7 mouse cellular contexts compared by ENCODE assay signal in genomic region chr17:35836991-35837422, GRCm38 (mm10). TPM values are rescaled to one million over a fixed set of nuclear protein-coding genes. Genes with fewer than 3 reads are reported as not detected.
A peak's percentile ranks its signal among the peaks of the same experiment; 100 is the strongest.
DNase-seq lines count a peak whose midpoint lies in the region; ATAC-seq lines count a peak whose summit lies in the region.

No protein-coding gene starts in this region.

- peak; percentile 78 for DNase-seq in adrenal gland, adult 8-10 months
- peak; percentile 93 for DNase-seq in embryo, embryonic 10 days (ENCODE audit: low spot score)
- DNase-seq in gastrocnemius, postnatal 25 days, result peak; percentile 88
- peak; percentile 97 for DNase-seq in limb, embryonic 11.5 days (ENCODE audit: low spot score)
- peak; percentile 84 to 89 for DNase-seq in spleen, postnatal 10 days (ENCODE audit: low spot score in 2 of 2)

- no peaks in the 10 kb centered on the region for H3K27me3 ChIP-seq in intestine, embryonic 16.5 days (replicated peaks; ENCODE audit: control insufficient read depth, insufficient read depth, low read length)
- H3K27me3 ChIP-seq in limb, embryonic 11.5 days (ENCODE audit: control insufficient read depth, insufficient read depth, low read length), result no peaks in the 10 kb centered on the region
- no peaks in the 10 kb centered on the region for H3K27me3 ChIP-seq in midbrain, embryonic 12.5 days

- H3K36me3 ChIP-seq in intestine, embryonic 16.5 days (ENCODE audit: control insufficient read depth, insufficient read depth, low read length), result peaks cover 37% of the 10 kb centered on the region
- peaks cover 26% of the 10 kb centered on the region for H3K36me3 ChIP-seq in limb, embryonic 11.5 days (ENCODE audit: control insufficient read depth, insufficient read depth, low read length)
- peaks cover 45% of the 10 kb centered on the region for H3K36me3 ChIP-seq in midbrain, embryonic 12.5 days

- no peaks in the 10 kb centered on the region for H3K9me3 ChIP-seq in intestine, embryonic 16.5 days (ENCODE audit: control insufficient read depth, low read length)
- H3K9me3 ChIP-seq in limb, embryonic 11.5 days (ENCODE audit: control insufficient read depth, low read length), result no peaks in the 10 kb centered on the region
- H3K9me3 ChIP-seq in midbrain, embryonic 12.5 days, result no peaks in the 10 kb centered on the region

- H3K4me2 ChIP-seq in intestine, embryonic 16.5 days (ENCODE audit: low read depth, low read length), result peak overlapping the region; percentile 87
- peak overlapping the region; percentile 73 for H3K4me2 ChIP-seq in limb, embryonic 11.5 days (ENCODE audit: low read depth, severe bottlenecking)
- peak overlapping the region; percentile 89 for H3K4me2 ChIP-seq in midbrain, embryonic 12.5 days (replicated peaks)

- peak overlapping the region; percentile 81 for H3K9ac ChIP-seq in intestine, embryonic 16.5 days (ENCODE audit: low read depth, low read length)
- H3K9ac ChIP-seq in limb, embryonic 11.5 days (ENCODE audit: low read length), result peak overlapping the region; percentile 99
- peak overlapping the region; percentile 99 for H3K9ac ChIP-seq in midbrain, embryonic 12.5 days (replicated peaks)

- 1% methylated on average over 25 of the region's 25 CpGs for WGBS in intestine, embryonic 16.5 days
- 0% methylated on average over 18 of the region's 25 CpGs for WGBS in limb, embryonic 11.5 days
- 0% methylated on average over 25 of the region's 25 CpGs for WGBS in midbrain, embryonic 12.5 days

- peak overlapping the region; percentile 94 for H3K27ac ChIP-seq in intestine, embryonic 16.5 days (ENCODE audit: low read length)
- peak overlapping the region; percentile 96 for H3K27ac ChIP-seq in limb, embryonic 11.5 days (replicated peaks; ENCODE audit: low read depth, low read length)
- peak overlapping the region; percentile 99 for H3K27ac ChIP-seq in midbrain, embryonic 12.5 days (replicated peaks)

- peak overlapping the region; percentile 68 for H3K4me3 ChIP-seq in intestine, embryonic 16.5 days (ENCODE audit: low read length)
- peak overlapping the region; percentile 60 for H3K4me3 ChIP-seq in limb, embryonic 11.5 days (ENCODE audit: low read depth, low read length)
- H3K4me3 ChIP-seq in midbrain, embryonic 12.5 days, result peak overlapping the region; percentile 89

- ATAC-seq in intestine, embryonic 16.5 days, result peak; percentile 27
- peak; percentile 23; the same call in 1 of the 2 replicates for ATAC-seq in limb, embryonic 11.5 days (ENCODE audit: insufficient number of reproducible peaks, low FRiP score, low TSS enrichment, low read depth)
- ATAC-seq in midbrain, embryonic 12.5 days (ENCODE audit: low FRiP score, low read depth), result peak; percentile 17; the same call in 1 of the 2 replicates

- peaks cover 32% of the 10 kb centered on the region for H3K4me1 ChIP-seq in intestine, embryonic 16.5 days (ENCODE audit: control insufficient read depth, insufficient read depth, low read length)
- peaks cover 16% of the 10 kb centered on the region for H3K4me1 ChIP-seq in limb, embryonic 11.5 days (ENCODE audit: control insufficient read depth, insufficient read depth, low read length)
- H3K4me1 ChIP-seq in midbrain, embryonic 12.5 days, result peaks cover 38% of the 10 kb centered on the region

RNA-seq across cellular contexts. Expression of gene Tubb5, which starts 1.1 kb away (rescaled TPM):
- total RNA-seq in adrenal gland, adult 8-10 months (2022), result 100 to 1,000 TPM; 141 to 168 (median 159) TPM
- 10 to 100 TPM; 39.2 to 54.5 TPM for total RNA-seq in gastrocnemius, postnatal 25 days (2021)
- 559 and 622 TPM in 2 replicates for polyA plus RNA-seq in intestine, embryonic 16.5 days (2015; fragmentation: Nextera tagmentation; extraction: Ambion mirVana)
- polyA plus RNA-seq in limb, embryonic 11.5 days (2014; fragmentation: Nextera tagmentation; extraction: Ambion mirVana), result 1,416 and 1,443 TPM in 2 replicates
- 1,535 and 1,561 TPM in 2 replicates for polyA plus RNA-seq in midbrain, embryonic 12.5 days (2016; fragmentation: Nextera tagmentation; extraction: Ambion mirVana)

RNA-seq across cellular contexts. Expression of gene Mdc1, which starts 4.3 kb away (rescaled TPM):
- 10 to 100 TPM; 20.9 to 28.2 (median 24.1) TPM for total RNA-seq in adrenal gland, adult 8-10 months (2022)
- 1 to 10 TPM; 3.7 to 5.2 TPM for total RNA-seq in gastrocnemius, postnatal 25 days (2021)
- 10.0 and 11.8 TPM in 2 replicates for polyA plus RNA-seq in intestine, embryonic 16.5 days (2015; fragmentation: Nextera tagmentation; extraction: Ambion mirVana)
- 20.7 and 23.5 TPM in 2 replicates for polyA plus RNA-seq in limb, embryonic 11.5 days (2014; fragmentation: Nextera tagmentation; extraction: Ambion mirVana)
- 19.1 and 20.3 TPM in 2 replicates for polyA plus RNA-seq in midbrain, embryonic 12.5 days (2016; fragmentation: Nextera tagmentation; extraction: Ambion mirVana)

RNA-seq across cellular contexts. Expression of gene Flot1, which starts 14.0 kb away (rescaled TPM):
- total RNA-seq in adrenal gland, adult 8-10 months (2022), result 100 to 1,000 TPM in 2 of 4 experiments, 10 to 100 TPM in 2; 57.2 to 117 (median 94.8) TPM
- 10 to 100 TPM; 41.0 to 46.3 TPM for total RNA-seq in gastrocnemius, postnatal 25 days (2021)
- 56.9 and 58.5 TPM in 2 replicates for polyA plus RNA-seq in intestine, embryonic 16.5 days (2015; fragmentation: Nextera tagmentation; extraction: Ambion mirVana)
- polyA plus RNA-seq in limb, embryonic 11.5 days (2014; fragmentation: Nextera tagmentation; extraction: Ambion mirVana), result 47.1 and 47.8 TPM in 2 replicates
- polyA plus RNA-seq in midbrain, embryonic 12.5 days (2016; fragmentation: Nextera tagmentation; extraction: Ambion mirVana), result 49.0 and 53.5 TPM in 2 replicates

RNA-seq across cellular contexts. Expression of gene Ier3, which starts 15.5 kb away (rescaled TPM):
- total RNA-seq in adrenal gland, adult 8-10 months (2022), result 10 to 100 TPM in 3 of 4 experiments, 1 to 10 TPM in 1; 8.3 to 19.3 (median 13.7) TPM
- 1 to 10 TPM; 4.0 to 4.5 TPM for total RNA-seq in gastrocnemius, postnatal 25 days (2021)
- 16.0 and 16.2 TPM in 2 replicates for polyA plus RNA-seq in intestine, embryonic 16.5 days (2015; fragmentation: Nextera tagmentation; extraction: Ambion mirVana)
- polyA plus RNA-seq in limb, embryonic 11.5 days (2014; fragmentation: Nextera tagmentation; extraction: Ambion mirVana), result 2.7 and 3.1 TPM in 2 replicates
- polyA plus RNA-seq in midbrain, embryonic 12.5 days (2016; fragmentation: Nextera tagmentation; extraction: Ambion mirVana), result 5.4 and 7.5 TPM in 2 replicates

RNA-seq across cellular contexts. Expression of gene Nrm, which starts 24.1 kb away (rescaled TPM):
- 1 to 10 TPM; 2.5 to 5.4 (median 5.0) TPM for total RNA-seq in adrenal gland, adult 8-10 months (2022)
- 1 to 10 TPM in 1 of 2 experiments, under 1 TPM in 1; 0.74 to 1.6 TPM for total RNA-seq in gastrocnemius, postnatal 25 days (2021)
- polyA plus RNA-seq in intestine, embryonic 16.5 days (2015; fragmentation: Nextera tagmentation; extraction: Ambion mirVana), result 47.7 and 51.7 TPM in 2 replicates
- 55.6 and 56.4 TPM in 2 replicates for polyA plus RNA-seq in limb, embryonic 11.5 days (2014; fragmentation: Nextera tagmentation; extraction: Ambion mirVana)
- polyA plus RNA-seq in midbrain, embryonic 12.5 days (2016; fragmentation: Nextera tagmentation; extraction: Ambion mirVana), result 48.5 and 48.6 TPM in 2 replicates

Comparison
In these comparisons a context has a peak if more than half of its experiments do, and no peak if none do; other contexts are left out.
1. Peak in every context shown above with its lines: DNase-seq, ATAC-seq, H3K4me3 ChIP-seq and H3K27ac ChIP-seq.